Mouse (Mus musculus): ENCODE measurements around the gene R3hdm2.

R3hdm2 gene

DNA sequence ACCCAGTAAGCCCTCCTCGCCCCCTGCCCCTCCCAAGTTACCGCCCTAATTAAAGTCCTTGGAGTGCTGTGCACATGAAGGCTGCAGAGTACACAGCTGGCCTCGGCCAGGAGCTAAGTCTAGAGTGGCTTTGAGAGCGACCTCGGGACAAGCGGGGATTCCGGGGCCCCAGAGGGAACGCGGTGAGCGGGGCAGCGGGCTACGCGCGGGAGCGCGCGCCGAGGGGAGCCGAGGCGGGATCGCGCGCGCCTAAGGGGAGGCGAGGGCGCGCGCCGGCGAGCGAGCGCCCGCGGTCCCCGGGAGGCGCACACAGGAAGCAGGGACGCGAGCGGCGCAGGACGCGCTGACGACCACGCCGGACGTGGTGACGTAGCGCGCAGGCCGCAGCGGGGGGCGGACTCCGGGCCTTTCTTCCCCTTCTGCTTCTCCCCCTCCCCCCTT lies at the start of gene R3hdm2:
Gene R3hdm2 (plus strand): TSS at position 77 of the 441 bp plus-strand sequence.
- peak; percentile 89 for DNase-seq (ENCODE audit: low read depth, low spot score)

DNA sequence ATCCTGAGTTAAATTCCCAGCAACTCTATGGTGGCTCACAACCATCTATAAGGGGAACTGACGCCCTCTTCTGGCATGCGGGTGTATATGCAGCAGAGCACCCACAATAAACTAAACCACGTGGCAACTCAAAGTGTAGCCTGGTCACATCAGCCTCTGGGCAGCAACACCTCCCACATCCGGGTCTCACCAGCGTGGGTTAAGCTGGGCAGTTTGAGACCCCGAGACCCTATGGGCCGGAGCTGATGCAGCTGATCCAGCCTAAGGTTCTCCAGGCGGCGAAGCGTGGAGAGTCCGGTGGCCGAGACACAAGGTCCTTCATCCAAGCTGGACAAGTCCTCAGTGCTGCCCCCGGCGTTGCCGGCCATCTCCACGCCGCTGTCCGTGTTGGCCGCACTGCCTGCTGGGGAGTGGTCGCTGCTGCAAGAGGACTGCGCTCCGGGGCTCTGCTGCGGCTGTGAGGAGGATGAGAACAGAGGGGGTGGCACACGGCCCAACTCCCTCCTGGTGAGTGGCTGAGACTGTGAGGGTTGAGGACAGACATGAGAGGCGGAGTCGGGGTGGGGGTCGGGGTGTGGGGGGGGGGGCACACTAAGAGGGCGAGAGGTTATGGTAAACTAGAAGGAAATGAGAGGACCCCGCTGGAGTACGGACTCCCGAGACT lies 47.8 kb upstream of the R3hdm2 start:
- no peak for DNase-seq (ENCODE audit: low read depth, low spot score)

- DNase-seq (ENCODE audit: low read depth, low spot score) = no peak
Measured at GRCm38 (mm10) chr10:127333152-127333551, 47.0 kb upstream of the R3hdm2 start.

DNA sequence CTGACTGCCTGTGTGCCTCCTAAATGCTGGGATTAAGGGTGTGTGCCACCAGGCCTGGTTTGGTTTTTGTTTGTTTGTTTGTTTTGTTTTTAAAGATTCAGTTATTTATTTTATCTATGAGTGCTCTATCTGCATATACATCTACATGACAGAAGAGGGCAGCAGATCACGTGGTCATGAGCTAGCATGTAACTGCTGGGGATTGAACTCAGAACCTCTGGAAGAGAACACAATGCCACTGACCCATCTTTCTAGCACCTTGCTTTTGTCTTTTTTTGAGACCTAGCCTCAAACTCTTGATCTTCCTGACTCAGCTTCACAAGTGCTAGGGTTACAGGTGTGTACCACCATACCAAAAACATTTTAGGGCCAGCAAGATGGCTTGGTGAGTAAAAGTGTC lies 44.9 kb upstream of the R3hdm2 start:
- DNase-seq (ENCODE audit: low read depth, low spot score) = no peak

DNA sequence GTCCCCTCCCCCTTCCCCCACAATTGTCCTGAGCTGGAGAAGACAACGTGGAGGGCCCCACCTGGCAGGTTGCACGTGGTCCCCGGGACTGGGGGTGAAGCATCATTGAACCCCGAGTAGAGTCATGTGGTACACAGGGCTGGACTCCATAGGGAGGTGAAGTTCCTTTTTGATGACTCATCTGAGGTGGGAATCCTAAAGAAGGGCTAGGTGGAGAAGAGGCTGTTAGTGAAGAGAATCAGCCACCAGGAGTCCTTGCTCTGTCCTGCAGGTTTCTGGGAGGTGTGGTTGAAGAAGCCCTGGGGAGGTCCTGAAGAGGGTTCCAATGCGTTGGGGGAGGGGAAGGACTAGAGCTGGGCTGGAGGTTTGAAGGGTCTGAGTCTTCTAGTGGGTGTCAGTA lies 43.2 kb upstream of the R3hdm2 start:
- no peak for DNase-seq (ENCODE audit: low read depth, low spot score)

GRCm38 (mm10) chr10:127337536-127338099 lies 42.5 kb upstream of the R3hdm2 start:
- DNase-seq (ENCODE audit: low read depth, low spot score) = no peak

DNA sequence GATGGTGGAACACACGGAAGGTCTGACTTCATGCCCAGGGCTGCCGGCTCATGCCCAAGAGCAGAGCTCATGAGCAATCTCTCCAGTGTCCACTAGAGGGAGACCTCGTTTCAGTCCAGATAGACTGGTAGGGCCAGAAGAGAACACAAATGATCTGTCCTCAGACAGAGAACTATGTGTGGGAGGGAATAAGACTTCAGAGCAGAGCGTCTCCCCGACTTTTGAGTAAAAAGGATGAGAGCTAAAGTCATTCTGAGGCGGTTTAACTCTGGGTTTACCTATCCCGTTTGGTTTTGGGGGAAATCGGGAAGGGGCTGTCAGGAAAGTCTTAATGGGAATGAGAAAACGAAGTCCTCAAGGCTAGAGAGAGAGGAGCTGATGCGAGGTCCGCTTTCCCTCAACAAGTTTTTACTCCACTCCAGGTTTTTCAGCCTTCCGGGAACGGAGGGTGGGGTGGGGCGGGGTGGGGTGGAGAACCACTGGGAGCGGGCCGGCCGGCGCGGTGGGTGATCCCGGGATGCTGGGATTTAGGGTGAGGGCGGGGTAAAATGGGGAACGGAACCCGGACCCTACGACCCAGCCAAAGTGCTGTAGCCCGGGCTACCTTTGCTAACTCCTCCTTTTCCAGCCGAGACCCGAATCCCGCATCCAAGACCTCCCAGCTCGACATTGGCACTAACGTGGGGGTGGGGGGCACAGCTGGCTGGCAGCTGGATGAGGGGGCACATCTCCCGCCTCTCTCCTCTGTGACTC lies 41.0 kb upstream of the R3hdm2 start:
- peak; percentile 79 for DNase-seq (ENCODE audit: low read depth, low spot score)

DNA sequence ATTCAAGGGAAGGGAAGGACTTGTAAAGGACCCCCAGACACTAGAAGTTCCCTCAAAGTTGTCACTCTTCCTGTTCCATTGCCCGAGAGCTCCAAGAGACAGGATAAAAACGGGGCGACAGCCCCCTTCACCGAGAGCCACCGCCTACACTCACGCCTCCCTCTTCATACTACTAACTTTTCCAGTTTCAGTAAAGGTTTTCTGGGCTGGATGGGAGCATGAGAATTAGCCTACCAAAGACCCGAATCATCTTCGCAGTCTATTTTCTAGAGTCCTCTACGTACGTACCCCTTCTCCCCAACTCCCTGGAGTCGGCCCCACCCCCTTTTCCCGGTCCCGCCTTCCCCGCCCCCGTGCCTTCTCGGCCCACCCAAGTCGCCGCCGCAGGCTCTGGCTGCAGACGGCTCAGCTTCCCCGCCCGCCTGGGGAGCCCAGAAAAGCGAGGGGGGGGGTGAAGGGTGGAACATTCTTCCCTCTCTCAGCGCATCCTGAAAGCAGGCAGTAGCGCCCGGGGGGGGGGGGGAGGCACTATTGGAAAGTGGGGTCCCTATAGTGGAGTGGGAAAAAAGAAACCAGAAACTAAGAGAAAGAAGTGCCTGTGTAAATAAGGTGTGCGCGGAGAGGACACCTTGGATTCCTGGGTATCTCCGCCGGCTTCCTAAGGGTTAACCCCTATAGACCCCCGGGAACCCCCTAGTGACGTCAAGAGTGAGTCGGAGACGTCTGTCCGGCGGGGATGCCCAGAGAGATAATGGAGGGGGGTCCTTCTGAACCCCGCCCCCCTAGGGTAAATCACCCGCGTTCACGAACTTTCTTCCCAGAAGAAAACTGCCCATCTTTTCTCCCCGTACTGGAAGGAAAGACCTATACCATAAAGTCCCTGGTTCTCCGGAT lies 40.2 kb upstream of the R3hdm2 start:
- DNase-seq (ENCODE audit: low read depth, low spot score) = no peak

- no peak for DNase-seq (ENCODE audit: low read depth, low spot score)
Measured at GRCm38 (mm10) chr10:127340577-127341359, 39.4 kb upstream of the R3hdm2 start.

DNA sequence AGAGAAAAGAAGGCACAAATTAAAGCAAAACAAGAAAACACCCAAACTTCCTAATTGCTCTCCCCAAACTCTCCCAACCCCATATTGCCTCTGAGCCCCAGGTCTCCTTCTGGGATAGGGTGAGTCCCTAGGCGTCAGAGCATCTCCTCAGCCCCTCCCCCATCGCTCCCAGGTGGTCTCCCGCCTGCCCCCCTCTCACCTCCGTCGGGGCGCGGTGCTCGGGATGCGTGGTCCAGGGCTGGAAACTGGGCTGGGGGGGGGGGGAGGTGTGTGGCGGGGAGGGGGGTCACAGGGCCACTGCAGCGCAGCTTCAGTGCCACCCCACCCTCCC lies 38.8 kb upstream of the R3hdm2 start:
- DNase-seq (ENCODE audit: low read depth, low spot score) = no peak

DNA sequence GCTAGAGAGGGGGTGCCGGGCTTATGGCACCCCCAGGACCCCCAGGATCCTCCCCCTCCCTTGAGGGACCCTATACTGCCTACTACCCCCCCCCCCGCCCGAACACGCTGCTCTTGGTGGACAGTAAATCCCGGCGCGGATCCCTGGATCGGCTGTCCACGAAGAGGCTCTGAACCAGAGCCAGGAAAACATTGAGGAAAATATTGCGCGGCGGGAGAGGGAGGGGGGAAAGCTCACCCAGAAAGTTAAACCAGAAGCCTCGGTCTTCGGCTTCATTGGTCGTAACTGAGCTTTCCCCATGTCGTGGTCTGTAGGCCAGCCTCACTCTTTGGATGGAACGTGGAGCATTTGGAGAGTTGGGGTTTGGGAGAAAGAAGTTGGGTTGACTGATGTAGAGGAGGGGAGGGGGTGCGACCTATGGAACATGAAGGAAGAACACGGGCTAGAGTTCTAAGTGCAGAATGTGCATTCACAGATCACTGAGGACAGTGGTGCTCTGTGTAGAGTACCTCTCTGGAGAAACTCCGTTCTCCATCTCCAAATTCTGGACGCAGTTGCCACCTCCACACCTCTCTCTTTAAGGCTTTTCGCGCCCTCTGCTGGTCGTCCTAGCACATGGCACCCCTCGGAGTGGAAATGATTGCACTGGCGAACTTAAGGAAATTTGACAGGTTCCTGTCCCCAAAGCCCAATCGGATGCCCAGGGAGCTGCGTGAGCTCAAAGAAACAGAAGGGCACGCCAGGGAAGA lies 38.1 kb upstream of the R3hdm2 start, which contains the start of gene Gli1:
Gene Gli1 (minus strand): TSS at position 84 of the 749 bp plus-strand sequence.
- peak; percentile 76 for DNase-seq (ENCODE audit: low read depth, low spot score)

- no peak for DNase-seq (ENCODE audit: low read depth, low spot score)
Measured at GRCm38 (mm10) chr10:127343029-127343428, 37.1 kb upstream of the R3hdm2 start.

DNA sequence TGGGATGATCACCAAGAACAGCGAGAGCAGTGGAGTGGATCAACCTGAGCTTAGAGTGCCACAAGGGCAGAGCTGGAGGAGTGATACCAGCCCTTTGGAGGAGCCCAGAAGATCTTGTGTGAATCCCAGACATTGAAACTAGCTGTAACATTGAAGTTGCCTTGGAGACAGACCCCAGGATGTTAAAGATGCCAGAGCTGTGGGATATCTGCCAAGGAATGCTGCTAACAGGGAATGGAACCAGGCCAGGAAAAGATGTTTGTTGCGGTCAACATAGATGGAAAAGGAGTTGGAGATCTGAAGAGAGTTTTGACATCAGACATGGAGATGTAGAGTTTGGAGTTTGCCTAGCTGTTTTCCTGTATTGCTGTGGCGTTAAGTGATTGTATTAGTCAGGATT lies 34.0 kb upstream of the R3hdm2 start:
- no peak for DNase-seq (ENCODE audit: low read depth, low spot score)

- DNase-seq (ENCODE audit: low read depth, low spot score) = no peak
Measured at GRCm38 (mm10) chr10:127348957-127349356, 31.2 kb upstream of the R3hdm2 start.

DNA sequence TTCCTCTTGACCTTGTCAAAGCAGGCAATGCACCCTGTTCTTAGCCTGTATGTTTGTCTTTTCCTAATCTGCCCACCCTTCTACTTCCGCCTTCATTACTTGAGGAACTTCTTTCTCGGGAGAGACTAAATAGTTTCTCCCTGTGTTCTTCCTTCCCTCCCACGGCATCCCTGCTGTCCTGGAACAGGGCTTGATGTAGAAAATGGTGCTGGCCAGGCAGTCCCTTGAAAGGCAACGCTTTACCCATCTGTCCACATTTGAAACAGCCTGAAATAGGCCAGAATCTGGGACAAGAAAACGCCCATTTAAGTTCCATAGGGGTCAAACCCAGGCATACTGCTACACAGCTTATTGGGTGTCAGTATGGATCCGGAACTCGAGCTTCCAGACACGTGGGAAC lies 30.3 kb upstream of the R3hdm2 start:
- DNase-seq (ENCODE audit: low read depth, low spot score) = no peak

DNA sequence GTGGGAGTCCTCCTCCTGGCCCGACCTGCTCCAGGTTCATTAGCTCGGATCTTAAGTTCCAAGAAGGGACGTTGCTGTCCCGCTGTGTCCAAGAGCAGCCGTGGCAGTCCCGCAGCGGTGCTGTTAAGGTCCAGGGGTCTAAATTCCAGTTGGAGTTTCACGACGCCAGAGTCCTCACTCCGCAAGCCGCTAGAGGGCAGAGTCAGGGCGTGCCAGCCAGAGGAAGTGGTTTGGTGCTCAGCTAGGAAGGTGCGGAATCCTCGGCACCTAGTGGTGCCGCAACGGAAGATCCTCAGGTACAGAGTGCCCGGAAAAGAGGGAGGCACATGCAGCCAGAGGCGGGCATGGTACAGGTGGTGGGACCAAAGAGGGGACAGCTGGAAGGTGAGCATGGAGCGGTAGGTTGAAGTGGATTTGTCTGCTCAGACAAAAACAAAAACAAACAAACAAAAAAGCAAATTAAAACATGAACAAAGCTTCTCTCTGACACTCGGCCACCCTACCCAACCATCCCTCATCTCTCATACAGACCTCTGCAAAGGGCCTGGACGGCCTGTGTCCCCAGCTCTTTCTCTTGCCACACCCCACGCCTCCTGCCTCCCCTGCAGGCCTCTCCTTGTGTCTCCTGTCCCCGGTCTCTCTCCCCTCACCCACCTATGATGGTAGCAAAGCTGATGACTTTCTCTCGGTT lies 29.4 kb upstream of the R3hdm2 start:
- peak; percentile 41 for DNase-seq (ENCODE audit: low read depth, low spot score)

DNA sequence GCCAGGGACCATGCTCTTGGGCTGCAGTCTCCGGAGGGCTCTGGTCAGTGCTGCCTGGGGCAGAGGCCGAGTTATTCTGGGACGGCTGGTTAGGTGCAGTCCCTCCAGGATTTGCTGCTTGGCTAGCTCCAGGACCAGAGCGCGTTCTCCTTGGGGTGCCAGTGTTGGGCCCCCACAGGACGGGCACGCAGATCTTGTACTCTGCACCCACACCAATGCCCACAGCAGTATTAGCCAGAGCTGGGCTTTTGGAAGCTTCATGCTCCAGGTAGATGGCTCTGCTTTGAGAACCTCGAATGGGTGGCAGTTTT lies 28.9 kb upstream of the R3hdm2 start:
- no peak for DNase-seq (ENCODE audit: low read depth, low spot score)

DNA sequence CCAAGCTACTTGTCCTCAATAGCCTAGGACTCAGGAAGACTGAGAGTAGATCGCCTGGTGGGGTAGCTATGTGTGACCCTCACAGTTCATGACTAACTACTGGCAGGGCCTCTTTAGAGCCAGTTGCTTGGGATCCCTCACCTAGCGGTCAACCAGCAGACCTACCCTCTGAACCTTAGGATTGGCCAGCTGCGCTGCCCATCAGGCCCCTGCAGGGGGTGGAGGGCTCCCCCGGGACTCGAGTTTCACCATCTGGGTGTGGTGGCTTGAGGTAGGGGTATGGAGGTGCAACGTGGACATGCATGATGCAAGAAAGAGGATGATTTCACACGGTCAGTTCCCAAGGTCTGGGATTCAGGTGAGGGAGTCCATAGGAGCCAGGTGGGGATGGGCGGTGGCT lies 28.4 kb upstream of the R3hdm2 start:
- DNase-seq (ENCODE audit: low read depth, low spot score) = no peak

GRCm38 (mm10) chr10:127352187-127352586 lies 27.9 kb upstream of the R3hdm2 start:
- DNase-seq (ENCODE audit: low read depth, low spot score) = no peak

- DNase-seq (ENCODE audit: low read depth, low spot score) = no peak
Measured at GRCm38 (mm10) chr10:127352766-127353165, 27.4 kb upstream of the R3hdm2 start.

Measured in retina, postnatal 7 days (tissue).